In genomic region chr5:8648774-8649173, GRCm38 (mm10) we compare ENCODE assay signal across 29 mouse cellular contexts. TPM values are rescaled to one million over a fixed set of nuclear protein-coding genes. Genes with fewer than 3 reads are reported as not detected.
DNase-seq lines count a peak whose midpoint lies in the region; ATAC-seq and TF ChIP-seq lines count a peak whose summit lies in the region.
"Had no signal": no experiment of that assay in that cellular context is flagged by ENCODE, and none has a peak within 500 bp of the region (broad histone marks: within the 10 kb centered on the region; RNA-seq: fewer than 3 reads in every experiment).

No protein-coding gene starts in this region.

- H3K4me1 ChIP-seq in intestine, postnatal 0 days (replicated peaks; ENCODE audit: control insufficient read depth, insufficient read depth, low read length): no peaks in the 10 kb centered on the region
- no peaks in the 10 kb centered on the region for H3K4me1 ChIP-seq in forebrain, embryonic 13.5 days
- H3K4me1 ChIP-seq: embryonic facial prominence, embryonic 12.5 days; embryonic facial prominence, embryonic 15.5 days; forebrain, embryonic 15.5 days; heart, embryonic 12.5 days; heart, embryonic 15.5 days; hindbrain, embryonic 10.5 days; hindbrain, embryonic 13.5 days had no signal

- no peaks in the 10 kb centered on the region for H3K27me3 ChIP-seq in intestine, postnatal 0 days (replicated peaks; ENCODE audit: control insufficient read depth, insufficient read depth, low read length)
- no peaks in the 10 kb centered on the region for H3K27me3 ChIP-seq in forebrain, embryonic 13.5 days
- H3K27me3 ChIP-seq: CH12.LX; embryonic facial prominence, embryonic 12.5 days; embryonic facial prominence, embryonic 15.5 days; forebrain, embryonic 15.5 days; heart, embryonic 12.5 days; heart, embryonic 15.5 days; hindbrain, embryonic 13.5 days; Patski had no signal

- peak; percentile 15 for DNase-seq in CD4-positive helper T cell, adult 2 months (ENCODE audit: low read depth, low spot score)
- no peak for DNase-seq in cerebellum, adult 18-20 months
- no peak for DNase-seq in layer of hippocampus, postnatal 14 days (ENCODE audit: low spot score in 2 of 2)
- DNase-seq: adrenal gland, adult 2 months; adrenal gland, postnatal 14 days; B cell, adult 2 months; cerebellum, adult 11-12 months; cerebellum, adult 9-10 months; cerebellum, postnatal 14 days; gastrocnemius, postnatal 25 days; heart, adult 18-20 months; heart, postnatal 10 days; heart, postnatal 36 days had no signal

- H3K4me3 ChIP-seq in intestine, postnatal 0 days (ENCODE audit: low read depth, low read length): no peak overlapping the region
- no peak overlapping the region for H3K4me3 ChIP-seq in forebrain, embryonic 13.5 days
- H3K4me3 ChIP-seq: embryonic facial prominence, embryonic 12.5 days; embryonic facial prominence, embryonic 15.5 days; forebrain, embryonic 15.5 days; heart, embryonic 12.5 days; heart, embryonic 15.5 days; hindbrain, embryonic 10.5 days; hindbrain, embryonic 13.5 days had no signal

- peak; percentile 80 for ATAC-seq in CD4-positive, CD25-positive, alpha-beta regulatory T cell, adult 4 months
- peak; percentile 74 for ATAC-seq in inflammation-experienced regulatory T-cells, adult 6 months
- ATAC-seq in intestine, postnatal 0 days: peak; percentile 94
- ATAC-seq in forebrain, embryonic 13.5 days: no peak
- no peak for ATAC-seq in cerebellum, adult (ENCODE audit: insufficient number of reproducible peaks, low FRiP score, low TSS enrichment)
- ATAC-seq: forebrain, embryonic 15.5 days; hindbrain, embryonic 16.5 days; Patski had no signal

- H3K27ac ChIP-seq in intestine, postnatal 0 days (ENCODE audit: low read depth, low read length): no peak overlapping the region
- H3K27ac ChIP-seq in forebrain, embryonic 13.5 days: no peak overlapping the region
- H3K27ac ChIP-seq: embryonic facial prominence, embryonic 12.5 days; embryonic facial prominence, embryonic 15.5 days; forebrain, embryonic 15.5 days; heart, embryonic 15.5 days; hindbrain, embryonic 10.5 days; hindbrain, embryonic 13.5 days had no signal

- no peaks in the 10 kb centered on the region for H3K9me3 ChIP-seq in intestine, postnatal 0 days (ENCODE audit: control insufficient read depth)
- no peaks in the 10 kb centered on the region for H3K9me3 ChIP-seq in forebrain, embryonic 13.5 days (replicated peaks)
- H3K9me3 ChIP-seq: embryonic facial prominence, embryonic 12.5 days; embryonic facial prominence, embryonic 15.5 days; forebrain, embryonic 15.5 days; G1E; heart, embryonic 12.5 days; heart, embryonic 15.5 days; hindbrain, embryonic 10.5 days; hindbrain, embryonic 13.5 days had no signal

- no peak overlapping the region for H3K9ac ChIP-seq in intestine, postnatal 0 days (ENCODE audit: low read depth, low read length)
- H3K9ac ChIP-seq in forebrain, embryonic 13.5 days: no peak overlapping the region
- H3K9ac ChIP-seq: embryonic facial prominence, embryonic 12.5 days; embryonic facial prominence, embryonic 15.5 days; forebrain, embryonic 15.5 days; heart, embryonic 12.5 days; heart, embryonic 15.5 days; hindbrain, embryonic 13.5 days had no signal

- TF ChIP-seq CTCF in intestine, postnatal 0 days (IDR thresholded peaks at IDR 0.05; ENCODE audit: low read depth): no peak

- H3K36me3 ChIP-seq in intestine, postnatal 0 days (ENCODE audit: control insufficient read depth, insufficient read depth): no peaks in the 10 kb centered on the region
- H3K36me3 ChIP-seq in forebrain, embryonic 13.5 days (ENCODE audit: poor library complexity, severe bottlenecking): no peaks in the 10 kb centered on the region
- H3K36me3 ChIP-seq: embryonic facial prominence, embryonic 12.5 days; embryonic facial prominence, embryonic 15.5 days; forebrain, embryonic 15.5 days; G1E; heart, embryonic 12.5 days; heart, embryonic 15.5 days; hindbrain, embryonic 10.5 days; hindbrain, embryonic 13.5 days had no signal

- no peak overlapping the region for H3K4me2 ChIP-seq in intestine, postnatal 0 days (replicated peaks; ENCODE audit: low read depth)
- no peak overlapping the region for H3K4me2 ChIP-seq in forebrain, embryonic 13.5 days
- H3K4me2 ChIP-seq: embryonic facial prominence, embryonic 12.5 days; embryonic facial prominence, embryonic 15.5 days; forebrain, embryonic 15.5 days; heart, embryonic 12.5 days; heart, embryonic 15.5 days; hindbrain, embryonic 13.5 days had no signal

RNA-seq across cellular contexts. Expression of gene Abcb1a, which starts 11.1 kb away (rescaled TPM):
- polyA plus RNA-seq in CD4-positive, CD25-positive, alpha-beta regulatory T cell, adult 4 months (2017; shearing (Covaris generic)): 10 to 100 TPM; 32.0 to 53.2 TPM
- polyA plus RNA-seq in inflammation-experienced regulatory T-cells, adult 6 months (2017; shearing (Covaris generic)): 10 to 100 TPM; 28.5 to 43.6 (median 33.0) TPM
- 22.0 and 23.2 TPM in 2 replicates for polyA plus RNA-seq in intestine, postnatal 0 days (2015; fragmentation: Nextera tagmentation; extraction: Ambion mirVana)
- polyA plus RNA-seq in forebrain, embryonic 13.5 days (2015; fragmentation: Nextera tagmentation; extraction: Ambion mirVana): 0.71 and 0.88 TPM in 2 replicates
- 10 to 100 TPM; 17.3 to 18.1 TPM for total RNA-seq in layer of hippocampus, postnatal 14 days (2021)
- total RNA-seq: G1E had no signal
- polyA plus RNA-seq: G1E had no signal

RNA-seq across cellular contexts. Expression of gene Rundc3b, which starts 26.0 kb away (rescaled TPM):
- polyA plus RNA-seq in CD4-positive, CD25-positive, alpha-beta regulatory T cell, adult 4 months (2017; shearing (Covaris generic)): 1 to 10 TPM; 3.9 to 4.1 TPM
- 1 to 10 TPM; 2.1 to 3.8 (median 2.9) TPM for polyA plus RNA-seq in inflammation-experienced regulatory T-cells, adult 6 months (2017; shearing (Covaris generic))
- polyA plus RNA-seq in intestine, postnatal 0 days (2015; fragmentation: Nextera tagmentation; extraction: Ambion mirVana): 3.5 and 3.9 TPM in 2 replicates
- polyA plus RNA-seq in forebrain, embryonic 13.5 days (2015; fragmentation: Nextera tagmentation; extraction: Ambion mirVana): 16.9 and 18.8 TPM in 2 replicates
- 10 to 100 TPM; 32.5 to 33.1 TPM for total RNA-seq in layer of hippocampus, postnatal 14 days (2021)

Comparison
In these comparisons a context has a peak if more than half of its experiments do, and no peak if none do; other contexts are left out.
1. ATAC-seq: peak in CD4-positive, CD25-positive, alpha-beta regulatory T cell, adult 4 months (single experiment), inflammation-experienced regulatory T-cells, adult 6 months (single experiment) and intestine, postnatal 0 days (single experiment); none in forebrain, embryonic 13.5 days (single experiment) and cerebellum, adult (single experiment).
2. RNA of gene Abcb1a, which starts 11.1 kb away (polyA plus RNA-seq): 32.0 to 53.2 TPM in CD4-positive, CD25-positive, alpha-beta regulatory T cell, adult 4 months, 28.5 to 43.6 TPM in inflammation-experienced regulatory T-cells, adult 6 months and 22.0 to 23.2 TPM in intestine, postnatal 0 days; 0.71 to 0.88 TPM in forebrain, embryonic 13.5 days; every median in the first group is over 10 times any median in the second.